Comparison of ENCODE assay signal across 8 mouse cellular contexts in the genomic region with DNA sequence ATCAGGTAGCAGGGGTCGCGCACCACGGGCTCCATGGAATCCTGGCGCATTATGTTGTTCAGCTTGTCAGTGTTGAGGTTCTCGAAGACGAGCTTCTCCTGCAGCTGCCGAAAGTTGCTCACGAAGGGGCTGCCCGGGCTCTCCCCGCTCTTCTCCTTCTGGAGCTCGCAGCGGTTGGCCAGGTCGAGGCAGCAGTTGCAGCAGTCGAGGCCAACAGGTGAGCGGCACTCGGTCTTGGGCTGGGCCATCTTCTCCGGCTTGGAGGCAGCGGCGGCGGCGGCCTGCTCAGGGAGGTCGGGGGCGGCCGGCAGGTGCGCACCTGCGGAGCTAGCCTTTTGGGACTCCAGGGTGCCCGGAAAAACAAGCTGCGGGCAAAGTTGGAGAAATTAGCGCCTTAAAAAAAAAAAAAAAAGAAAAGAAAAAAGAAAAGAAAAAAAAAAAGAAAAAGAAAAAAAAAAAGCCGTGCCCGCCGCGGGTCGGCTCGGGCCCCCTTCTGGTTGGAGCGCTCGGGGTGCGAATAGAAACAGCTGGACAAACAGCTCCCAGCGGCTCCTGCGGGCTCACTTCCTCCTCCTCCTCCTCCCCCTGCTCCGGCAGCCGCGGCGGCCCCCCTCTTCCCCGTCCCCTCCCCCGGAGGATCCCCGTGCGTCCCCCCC. TPM values are rescaled to one million over a fixed set of nuclear protein-coding genes. Genes with fewer than 3 reads are reported as not detected.
A peak's percentile ranks its signal among the peaks of the same experiment; 100 is the strongest.
DNase-seq lines count a peak whose midpoint lies in the region; ATAC-seq and TF ChIP-seq lines count a peak whose summit lies in the region.

No protein-coding gene starts in this region.

- H3K9ac ChIP-seq in hindbrain, postnatal 0 days (replicated peaks; ENCODE audit: low read length) = no peak overlapping the region
- H3K9ac ChIP-seq in liver, postnatal 0 days (replicated peaks) = peak overlapping the region; percentile 71
- no peak overlapping the region for H3K9ac ChIP-seq in neural tube, embryonic 14.5 days (replicated peaks; ENCODE audit: low read depth, low read length)

- peaks cover 8% of the 10 kb centered on the region; the same call in 1 of the 2 replicates for H3K9me3 ChIP-seq in embryonic facial prominence, embryonic 10.5 days
- H3K9me3 ChIP-seq in hindbrain, postnatal 0 days (ENCODE audit: low read length) = no peaks in the 10 kb centered on the region
- H3K9me3 ChIP-seq in liver, postnatal 0 days (ENCODE audit: low read length) = no peaks in the 10 kb centered on the region
- no peaks in the 10 kb centered on the region for H3K9me3 ChIP-seq in neural tube, embryonic 14.5 days (ENCODE audit: control insufficient read depth, low read length)

- no peak overlapping the region for H3K27ac ChIP-seq in left cerebral cortex, adult 2 months
- H3K27ac ChIP-seq in embryonic facial prominence, embryonic 10.5 days (replicated peaks) = peak overlapping the region; percentile 24; the same call in 1 of the 2 replicates
- no peak overlapping the region for H3K27ac ChIP-seq in hindbrain, postnatal 0 days
- peak overlapping the region; percentile 80 for H3K27ac ChIP-seq in liver, postnatal 0 days (ENCODE audit: low read depth)
- no peak overlapping the region for H3K27ac ChIP-seq in neural tube, embryonic 14.5 days (ENCODE audit: low read depth, low read length)

- peak overlapping the region; percentile 40 for H3K4me3 ChIP-seq in left cerebral cortex, adult 2 months
- H3K4me3 ChIP-seq in embryonic facial prominence, embryonic 10.5 days = peak overlapping the region; percentile 63
- H3K4me3 ChIP-seq in hindbrain, postnatal 0 days (ENCODE audit: low read length) = peak overlapping the region; percentile 50
- peak overlapping the region; percentile 69 for H3K4me3 ChIP-seq in liver, postnatal 0 days (ENCODE audit: low read depth, low read length)
- H3K4me3 ChIP-seq in neural tube, embryonic 14.5 days (ENCODE audit: low read depth, low read length) = peak overlapping the region; percentile 44

- no peak; the same call in 1 of the 2 replicates for TF ChIP-seq CTCF in left cerebral cortex, adult 2 months (IDR thresholded peaks at IDR 0.05)
- TF ChIP-seq CTCF in hindbrain, postnatal 0 days (IDR thresholded peaks at IDR 0.05; ENCODE audit: low read depth) = no peak
- TF ChIP-seq CTCF in liver, postnatal 0 days (IDR thresholded peaks at IDR 0.05; ENCODE audit: low read depth) = peak; percentile 7; the same call in 1 of the 2 replicates

- H3K4me1 ChIP-seq in embryonic facial prominence, embryonic 10.5 days = peaks cover 6% of the 10 kb centered on the region; the same call in 1 of the 2 replicates
- H3K4me1 ChIP-seq in hindbrain, postnatal 0 days (ENCODE audit: insufficient read depth, low read length) = no peaks in the 10 kb centered on the region
- H3K4me1 ChIP-seq in liver, postnatal 0 days (ENCODE audit: insufficient read depth) = no peaks in the 10 kb centered on the region; the same call in none of the 2 replicates
- H3K4me1 ChIP-seq in neural tube, embryonic 14.5 days (ENCODE audit: control insufficient read depth, insufficient read depth, low read length) = no peaks in the 10 kb centered on the region

- WGBS in embryonic facial prominence, embryonic 10.5 days = 16% methylated on average over 40 of the region's 48 CpGs
- 29% methylated on average over 35 of the region's 48 CpGs for WGBS in hindbrain, postnatal 0 days
- WGBS in liver, postnatal 0 days (ENCODE audit: insufficient replicate concordance) = 22% methylated on average over 38 of the region's 48 CpGs
- WGBS in neural tube, embryonic 14.5 days = 27% methylated on average over 39 of the region's 48 CpGs

- ATAC-seq in hindbrain, postnatal 0 days = peak; percentile 17; the same call in 1 of the 2 replicates
- peak; percentile 17 for ATAC-seq in liver, postnatal 0 days
- ATAC-seq in neural tube, embryonic 14.5 days (ENCODE audit: low read depth) = peak; percentile 12; the same call in 1 of the 2 replicates
- no peak for ATAC-seq in megakaryocyte-erythroid progenitor cell, adult 5-6 weeks (replicated peaks; ENCODE audit: low FRiP score, low TSS enrichment, poor library complexity, severe bottlenecking)

- no peaks in the 10 kb centered on the region for H3K36me3 ChIP-seq in embryonic facial prominence, embryonic 10.5 days (replicated peaks)
- H3K36me3 ChIP-seq in hindbrain, postnatal 0 days (ENCODE audit: insufficient read depth, low read length) = no peaks in the 10 kb centered on the region
- H3K36me3 ChIP-seq in liver, postnatal 0 days (replicated peaks; ENCODE audit: insufficient read depth, low read length) = no peaks in the 10 kb centered on the region
- no peaks in the 10 kb centered on the region for H3K36me3 ChIP-seq in neural tube, embryonic 14.5 days (ENCODE audit: control insufficient read depth, insufficient read depth, low read length)

- TF ChIP-seq EP300 in liver, postnatal 0 days (IDR thresholded peaks at IDR 0.05; ENCODE audit: low read depth) = no peak

- peak overlapping the region; percentile 64 for H3K4me2 ChIP-seq in hindbrain, postnatal 0 days (ENCODE audit: low read depth, low read length)
- peak overlapping the region; percentile 89 for H3K4me2 ChIP-seq in liver, postnatal 0 days (ENCODE audit: low read depth, low read length)
- peak overlapping the region; percentile 62 for H3K4me2 ChIP-seq in neural tube, embryonic 14.5 days (ENCODE audit: low read depth, low read length)

- intact Hi-C loops in left cerebral cortex, adult 2 months (cut with DNase I) = no loop called here

- DNase-seq in left cerebral cortex, adult 2 months (ENCODE audit: extremely low spot score in 1 of 2, low spot score in 2 of 2) = no peak
- no peak for DNase-seq in left cerebral cortex, adult 18-20 months (ENCODE audit: low spot score in 2 of 2)
- peak; percentile 21 for DNase-seq in embryonic facial prominence, embryonic 10.5 days (ENCODE audit: low spot score)
- no peak for DNase-seq in hindbrain, postnatal 0 days (ENCODE audit: low spot score)
- peak; percentile 36 for DNase-seq in liver, postnatal 0 days
- DNase-seq in urinary bladder, adult 18-20 months (ENCODE audit: low spot score in 2 of 2) = no peak

- peaks cover 86% of the 10 kb centered on the region for H3K27me3 ChIP-seq in embryonic facial prominence, embryonic 10.5 days (replicated peaks; ENCODE audit: low read depth, poor library complexity, severe bottlenecking)
- 0 out of 2 replicates have a peak, but pooled peaks cover 4% of the 10 kb centered on the region for H3K27me3 ChIP-seq in hindbrain, postnatal 0 days (ENCODE audit: insufficient read depth, low read length)
- H3K27me3 ChIP-seq in liver, postnatal 0 days (ENCODE audit: insufficient read depth, low read length) = peaks cover 7% of the 10 kb centered on the region; the same call in 1 of the 2 replicates
- H3K27me3 ChIP-seq in neural tube, embryonic 14.5 days (ENCODE audit: control insufficient read depth, insufficient read depth, low read length) = peaks cover 12% of the 10 kb centered on the region

RNA-seq across cellular contexts. Expression of a gene that starts 2.1 kb away (rescaled TPM):
- total RNA-seq in left cerebral cortex, adult 2 months (2021) = 100 to 1,000 TPM; 121 to 145 TPM
- 10 to 100 TPM; 78.5 to 97.3 TPM for total RNA-seq in left cerebral cortex, adult 18-20 months (2021)
- 112 and 115 TPM in 2 replicates for polyA plus RNA-seq in embryonic facial prominence, embryonic 10.5 days (2016; fragmentation: Nextera tagmentation; extraction: Ambion mirVana)
- 102 and 112 TPM in 2 replicates for total RNA-seq in hindbrain, postnatal 0 days (2014; rRNA removed)
- 114 and 117 TPM in 2 replicates for polyA plus RNA-seq in hindbrain, postnatal 0 days (2015; fragmentation: Nextera tagmentation; extraction: Ambion mirVana)
- 23.6 and 34.2 TPM in 2 replicates for polyA plus RNA-seq in liver, postnatal 0 days (2015; fragmentation: Nextera tagmentation; extraction: Ambion mirVana)
- 124 and 132 TPM in 2 replicates for polyA plus RNA-seq in neural tube, embryonic 14.5 days (2014; fragmentation: Nextera tagmentation; extraction: Ambion mirVana)
- total RNA-seq in megakaryocyte-erythroid progenitor cell, adult 5-6 weeks (2014; fragmentation: Nextera tagmentation) = 10.3 and 17.6 TPM in 2 replicates
- 20.5 and 24.5 TPM in 2 replicates for total RNA-seq in megakaryocyte-erythroid progenitor cell, adult 5-6 weeks (2017)

Comparison
In these comparisons a context has a peak if more than half of its experiments do, and no peak if none do; other contexts are left out.
1. DNase-seq: peak in embryonic facial prominence, embryonic 10.5 days (single experiment) and liver, postnatal 0 days (single experiment); none in left cerebral cortex, adult 2 months (0 of 2), left cerebral cortex, adult 18-20 months (0 of 2), hindbrain, postnatal 0 days (single experiment) and urinary bladder, adult 18-20 months (0 of 2).
2. H3K27ac ChIP-seq: peak in embryonic facial prominence, embryonic 10.5 days (single experiment) and liver, postnatal 0 days (single experiment); none in left cerebral cortex, adult 2 months (single experiment), hindbrain, postnatal 0 days (single experiment) and neural tube, embryonic 14.5 days (single experiment).
3. Peak in every context shown above with its lines, with median percentiles within 50 percentile points of each other: H3K4me3 ChIP-seq and H3K4me2 ChIP-seq.